Mouse (Mus musculus): Measurements from ENCODE around the gene Edil3. TPM values are rescaled to one million over a fixed set of nuclear protein-coding genes. Genes with fewer than 3 reads are reported as not detected.

Edil3 gene
- polyA plus RNA-seq, 1 experiment from 2014 or later, result 55.3 TPM

DNA sequence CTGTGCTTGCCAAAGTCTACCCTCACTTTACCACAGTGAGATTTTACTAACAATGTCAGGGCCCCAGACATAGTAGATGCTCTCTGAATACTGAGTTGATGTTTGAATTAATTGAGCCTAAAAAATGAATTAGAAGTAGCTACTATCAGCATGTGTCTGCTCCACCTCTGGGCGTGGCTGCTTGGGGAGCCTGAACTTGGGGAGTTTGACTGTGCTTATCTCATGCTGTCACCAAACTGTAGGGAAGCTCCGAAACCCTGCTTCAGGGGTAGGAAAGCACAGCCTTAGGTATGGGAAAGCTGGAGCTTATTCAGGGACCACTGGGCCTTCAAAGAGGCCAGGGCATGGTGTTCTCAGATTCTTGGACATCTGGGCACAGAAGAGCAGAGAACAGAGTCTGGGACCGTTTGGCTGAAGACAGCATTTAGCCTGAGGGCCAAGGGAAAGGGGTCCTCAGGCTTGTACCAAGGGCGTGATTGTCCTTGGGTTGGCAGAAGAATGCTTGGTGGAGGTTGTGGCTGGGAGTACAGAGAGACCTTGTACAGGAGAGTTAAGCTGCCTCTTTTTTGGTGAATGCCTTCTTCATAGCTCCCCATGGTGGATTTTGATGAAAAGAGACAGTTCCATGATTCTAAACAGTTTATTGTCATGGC, 432.8 kb downstream of the Edil3 start:
- Histone ChIP-seq H3K4me3 (ENCODE audit: low read depth, low read length) (no peak overlapping the region), H3K9me3 (replicated peaks; ENCODE audit: control insufficient read depth, low read length, poor library complexity, severe bottlenecking) (no peaks in the 10 kb centered on the region), H3K27me3 (ENCODE audit: control insufficient read depth, insufficient read depth, low read depth, low read length) (no peaks in the 10 kb centered on the region), H3K4me2 (ENCODE audit: low read length) (no peak overlapping the region), H3K27ac (ENCODE audit: low read length) (no peak overlapping the region), H3K36me3 (ENCODE audit: control insufficient read depth, insufficient read depth, low read length) (no peaks in the 10 kb centered on the region), H3K4me1 (ENCODE audit: control insufficient read depth, insufficient read depth, low read length) (no peaks in the 10 kb centered on the region), H3K9ac (ENCODE audit: low read depth, low read length) (no peak overlapping the region)
- ATAC-seq, result no peak
- WGBS, result 88% methylated on average over 4 of the region's 4 CpGs

DNA sequence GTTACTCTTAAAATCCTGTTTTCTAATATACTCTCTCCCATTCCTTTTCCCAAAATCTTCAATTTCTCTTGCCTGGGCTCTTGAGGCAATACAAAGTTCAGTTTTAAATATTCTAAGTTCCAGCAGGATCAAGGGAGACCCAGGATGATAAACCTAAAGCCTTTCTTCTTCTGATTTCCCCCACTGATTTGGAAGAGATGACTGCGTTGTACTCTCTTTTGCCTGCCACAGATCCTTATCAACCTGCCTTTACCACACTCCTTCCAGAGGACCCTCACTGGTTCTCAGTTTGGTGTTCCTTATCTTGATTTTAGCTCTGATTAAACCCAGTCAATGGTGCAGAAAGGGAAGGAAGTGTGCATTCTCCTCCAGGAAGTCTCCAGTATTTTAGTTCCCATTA, 435.6 kb downstream of the Edil3 start:
- Histone ChIP-seq H3K9me3 (replicated peaks; ENCODE audit: control insufficient read depth, low read length, poor library complexity, severe bottlenecking) (no peaks in the 10 kb centered on the region), H3K27ac (ENCODE audit: low read length) (no peak overlapping the region), H3K36me3 (ENCODE audit: control insufficient read depth, insufficient read depth, low read length) (no peaks in the 10 kb centered on the region), H3K4me3 (ENCODE audit: low read depth, low read length) (no peak overlapping the region), H3K27me3 (ENCODE audit: control insufficient read depth, insufficient read depth, low read depth, low read length) (no peaks in the 10 kb centered on the region), H3K4me2 (ENCODE audit: low read length) (no peak overlapping the region), H3K4me1 (ENCODE audit: control insufficient read depth, insufficient read depth, low read length) (no peaks in the 10 kb centered on the region), H3K9ac (ENCODE audit: low read depth, low read length) (no peak overlapping the region)
- 75% methylated on average over 1 of the region's 1 CpGs for WGBS
- ATAC-seq, result no peak

DNA sequence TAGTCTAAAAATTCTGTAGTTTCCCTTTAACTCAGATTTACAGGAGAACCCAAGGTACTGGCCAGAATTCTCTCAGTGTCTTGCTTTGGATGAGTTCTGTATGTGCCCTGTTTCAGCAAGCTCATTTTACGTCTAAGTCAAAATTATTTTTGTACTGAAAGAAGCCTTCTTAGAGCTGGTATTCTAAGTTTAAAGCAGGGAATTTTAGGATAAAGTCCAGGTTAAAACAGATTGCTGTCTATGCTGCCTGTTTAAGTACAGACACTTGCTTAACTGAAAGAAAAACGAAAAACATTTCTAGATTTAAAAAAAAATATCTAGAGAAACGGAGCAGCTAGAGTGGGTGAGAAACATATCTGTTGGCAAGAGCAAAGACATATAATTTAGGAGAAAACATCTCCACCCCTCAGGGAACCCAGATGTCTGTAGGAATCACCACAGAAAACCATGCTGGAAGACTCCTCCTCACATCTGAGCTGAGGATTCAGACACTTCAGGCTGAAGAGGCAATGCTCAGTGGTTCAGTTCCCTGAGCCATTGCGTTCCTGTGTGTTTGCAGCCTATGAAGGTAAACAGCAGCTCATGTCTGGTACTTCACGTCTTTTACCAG, 465.5 kb downstream of the Edil3 start:
- Histone ChIP-seq H3K9ac (ENCODE audit: low read depth, low read length) (no peak overlapping the region), H3K36me3 (ENCODE audit: control insufficient read depth, insufficient read depth, low read length) (no peaks in the 10 kb centered on the region), H3K9me3 (replicated peaks; ENCODE audit: control insufficient read depth, low read length, poor library complexity, severe bottlenecking) (no peaks in the 10 kb centered on the region), H3K4me2 (ENCODE audit: low read length) (no peak overlapping the region), H3K4me3 (ENCODE audit: low read depth, low read length) (no peak overlapping the region), H3K4me1 (ENCODE audit: control insufficient read depth, insufficient read depth, low read length) (no peaks in the 10 kb centered on the region), H3K27me3 (ENCODE audit: control insufficient read depth, insufficient read depth, low read depth, low read length) (no peaks in the 10 kb centered on the region), H3K27ac (ENCODE audit: low read length) (no peak overlapping the region)
- no peak for ATAC-seq
- 82% methylated on average over 5 of the region's 5 CpGs for WGBS

DNA sequence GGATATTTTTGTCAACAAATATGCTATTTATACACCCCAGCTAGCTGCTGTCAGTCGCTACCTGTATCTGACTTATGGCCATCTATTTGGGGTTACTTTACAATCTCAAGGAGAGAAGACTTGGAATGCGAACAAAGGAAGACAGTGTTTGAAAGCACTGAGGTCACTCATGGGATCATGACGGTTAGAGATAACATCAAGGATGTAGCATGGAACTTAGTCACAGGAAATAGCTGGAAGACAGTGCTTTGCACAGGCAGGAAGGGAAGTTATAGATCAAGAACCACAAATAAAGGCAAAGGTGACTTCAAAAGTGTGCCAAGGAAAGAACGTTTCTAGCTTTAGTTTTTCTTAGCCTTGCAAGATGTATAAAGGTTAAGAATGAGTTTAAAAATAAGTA, 466.9 kb downstream of the Edil3 start:
- WGBS, result 76% methylated on average over 4 of the region's 4 CpGs
- ATAC-seq, result no peak
- H3K9me3 ChIP-seq (replicated peaks; ENCODE audit: control insufficient read depth, low read length, poor library complexity, severe bottlenecking), result no peaks in the 10 kb centered on the region

DNA sequence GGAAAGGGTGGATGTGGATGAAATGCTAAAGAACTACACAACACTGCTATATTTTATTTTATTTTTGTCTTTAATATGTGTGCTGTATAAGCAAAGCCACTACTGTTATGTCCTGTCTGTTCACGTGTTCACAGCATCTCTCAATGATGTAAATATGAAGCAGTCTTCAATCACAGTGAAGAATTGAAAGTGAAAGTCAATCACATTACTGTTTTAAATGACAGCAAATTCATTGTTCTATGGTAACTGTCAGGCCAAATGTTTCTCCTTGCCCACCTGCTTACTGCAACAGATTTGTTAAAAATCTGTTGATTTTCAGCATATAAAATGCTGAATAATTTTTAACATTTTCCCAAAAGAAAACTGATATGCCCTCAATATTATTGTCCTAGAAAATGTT, 499.9 kb downstream of the Edil3 start:
- Histone ChIP-seq H3K27ac (ENCODE audit: low read length) (no peak overlapping the region), H3K9ac (ENCODE audit: low read depth, low read length) (no peak overlapping the region), H3K4me1 (ENCODE audit: control insufficient read depth, insufficient read depth, low read length) (no peaks in the 10 kb centered on the region), H3K36me3 (ENCODE audit: control insufficient read depth, insufficient read depth, low read length) (no peaks in the 10 kb centered on the region), H3K27me3 (ENCODE audit: control insufficient read depth, insufficient read depth, low read depth, low read length) (no peaks in the 10 kb centered on the region), H3K4me2 (ENCODE audit: low read length) (no peak overlapping the region), H3K9me3 (replicated peaks; ENCODE audit: control insufficient read depth, low read length, poor library complexity, severe bottlenecking) (no peaks in the 10 kb centered on the region), H3K4me3 (ENCODE audit: low read depth, low read length) (no peak overlapping the region)
- WGBS, result 86% methylated on average over 1 of the region's 1 CpGs
- ATAC-seq, result no peak

More for the DNA sequence above, 466.9 kb downstream of the Edil3 start:
- Histone ChIP-seq H3K27ac (ENCODE audit: low read length) (no peak overlapping the region), H3K4me3 (ENCODE audit: low read depth, low read length) (no peak overlapping the region), H3K4me1 (ENCODE audit: control insufficient read depth, insufficient read depth, low read length) (no peaks in the 10 kb centered on the region), H3K9ac (ENCODE audit: low read depth, low read length) (no peak overlapping the region), H3K27me3 (ENCODE audit: control insufficient read depth, insufficient read depth, low read depth, low read length) (no peaks in the 10 kb centered on the region), H3K4me2 (ENCODE audit: low read length) (no peak overlapping the region), H3K36me3 (ENCODE audit: control insufficient read depth, insufficient read depth, low read length) (no peaks in the 10 kb centered on the region)

DNA sequence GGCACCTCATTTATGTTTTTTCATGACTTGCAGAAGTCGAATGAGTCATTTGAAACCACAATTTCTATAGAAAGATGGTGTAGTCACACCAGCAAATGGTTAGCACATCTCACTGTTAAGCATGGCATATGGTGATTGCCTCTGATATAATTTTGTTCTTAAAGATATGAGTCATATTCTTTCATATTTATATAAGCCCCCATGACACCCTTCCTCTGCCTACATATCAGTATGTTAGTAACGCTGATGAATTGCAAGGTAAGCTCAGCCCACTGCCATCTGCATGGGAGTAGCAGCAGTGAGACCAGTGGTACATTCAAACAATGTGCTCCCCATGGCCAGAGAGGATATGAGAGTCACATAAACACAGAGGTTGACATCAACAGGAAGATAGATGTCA, 503.0 kb downstream of the Edil3 start:
- no peaks in the 10 kb centered on the region for H3K4me1 ChIP-seq (ENCODE audit: control insufficient read depth, insufficient read depth, low read length)
- H3K4me2 ChIP-seq (ENCODE audit: low read length), result no peak overlapping the region
- no peak for ATAC-seq
- H3K27me3 ChIP-seq (ENCODE audit: control insufficient read depth, insufficient read depth, low read depth, low read length), result no peaks in the 10 kb centered on the region
- WGBS, result 95% methylated on average over 2 of the region's 2 CpGs
- H3K27ac ChIP-seq (ENCODE audit: low read length), result no peak overlapping the region
- H3K9me3 ChIP-seq (replicated peaks; ENCODE audit: control insufficient read depth, low read length, poor library complexity, severe bottlenecking), result no peaks in the 10 kb centered on the region
- no peak overlapping the region for H3K9ac ChIP-seq (ENCODE audit: low read depth, low read length)
- no peak overlapping the region for H3K4me3 ChIP-seq (ENCODE audit: low read depth, low read length)
- no peaks in the 10 kb centered on the region for H3K36me3 ChIP-seq (ENCODE audit: control insufficient read depth, insufficient read depth, low read length)

DNA sequence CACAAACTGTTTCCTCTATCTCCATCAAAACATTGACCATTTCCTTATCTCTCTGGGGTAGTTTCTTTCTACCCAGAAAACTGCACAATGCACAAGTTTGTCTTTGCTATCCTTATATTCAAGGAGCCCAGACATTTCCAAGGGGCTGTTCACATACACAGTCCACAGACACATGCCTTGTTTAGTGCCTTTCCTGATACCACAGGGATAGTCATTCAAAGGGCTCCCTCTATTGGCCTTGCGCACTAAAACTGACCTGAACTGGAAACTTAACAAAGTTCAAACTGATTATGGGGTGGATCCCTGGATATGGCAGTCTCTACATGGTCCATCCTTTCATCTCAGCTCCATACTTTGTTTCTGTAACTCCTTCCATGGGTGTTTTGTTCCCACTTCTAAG, 513.2 kb downstream of the Edil3 start:
- no peak overlapping the region for H3K4me2 ChIP-seq (ENCODE audit: low read length)
- ATAC-seq, result no peak

DNA sequence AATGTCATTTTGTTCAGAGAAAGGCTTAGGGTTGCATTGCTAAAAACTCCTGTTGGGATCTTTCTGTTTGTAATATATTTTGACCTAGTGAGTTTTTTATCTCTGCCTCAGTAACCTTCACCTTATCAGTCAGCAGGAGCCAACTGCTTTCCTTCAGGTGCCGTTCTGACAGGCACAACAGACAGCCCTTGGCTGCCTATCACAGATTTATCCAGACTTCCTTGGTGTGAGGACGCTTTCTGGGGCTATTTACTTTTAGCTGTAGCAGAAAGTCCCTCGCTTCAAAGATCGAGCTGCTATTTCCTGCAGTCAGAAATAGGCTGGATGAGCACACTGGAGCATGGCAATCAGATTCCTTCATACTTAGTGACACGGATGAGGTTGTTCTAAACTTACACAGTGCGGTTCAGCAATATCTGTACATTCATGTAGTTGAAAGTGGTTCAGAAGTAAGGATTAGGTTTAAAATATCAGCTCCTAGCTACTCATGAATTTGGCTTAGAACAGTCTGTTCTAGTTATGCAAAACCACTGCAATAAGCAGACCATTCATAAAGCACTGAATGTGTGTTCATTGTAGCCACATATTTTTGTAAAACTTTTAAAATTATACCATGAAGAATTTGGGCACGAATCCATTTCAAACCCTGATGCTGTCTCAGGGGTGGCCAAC, 514.8 kb downstream of the Edil3 start:
- Histone ChIP-seq H3K4me3 (ENCODE audit: low read depth, low read length) (no peak overlapping the region), H3K27me3 (ENCODE audit: control insufficient read depth, insufficient read depth, low read depth, low read length) (no peaks in the 10 kb centered on the region), H3K27ac (ENCODE audit: low read length) (no peak overlapping the region), H3K4me1 (ENCODE audit: control insufficient read depth, insufficient read depth, low read length) (no peaks in the 10 kb centered on the region), H3K9ac (ENCODE audit: low read depth, low read length) (no peak overlapping the region), H3K36me3 (ENCODE audit: control insufficient read depth, insufficient read depth, low read length) (no peaks in the 10 kb centered on the region), H3K4me2 (ENCODE audit: low read length) (no peak overlapping the region), H3K9me3 (replicated peaks; ENCODE audit: control insufficient read depth, low read length, poor library complexity, severe bottlenecking) (no peaks in the 10 kb centered on the region)
- 62% methylated on average over 7 of the region's 7 CpGs for WGBS
- peak; percentile 62; the same call in 1 of the 2 replicates for ATAC-seq

More for the DNA sequence above, 513.2 kb downstream of the Edil3 start:
- H3K4me1 ChIP-seq (ENCODE audit: control insufficient read depth, insufficient read depth, low read length), result no peaks in the 10 kb centered on the region
- no peak overlapping the region for H3K9ac ChIP-seq (ENCODE audit: low read depth, low read length)
- WGBS, result 58% methylated on average over 1 of the region's 1 CpGs
- H3K4me3 ChIP-seq (ENCODE audit: low read depth, low read length), result no peak overlapping the region
- no peaks in the 10 kb centered on the region for H3K27me3 ChIP-seq (ENCODE audit: control insufficient read depth, insufficient read depth, low read depth, low read length)
- H3K9me3 ChIP-seq (replicated peaks; ENCODE audit: control insufficient read depth, low read length, poor library complexity, severe bottlenecking), result no peaks in the 10 kb centered on the region
- no peaks in the 10 kb centered on the region for H3K36me3 ChIP-seq (ENCODE audit: control insufficient read depth, insufficient read depth, low read length)
- H3K27ac ChIP-seq (ENCODE audit: low read length), result no peak overlapping the region

DNA sequence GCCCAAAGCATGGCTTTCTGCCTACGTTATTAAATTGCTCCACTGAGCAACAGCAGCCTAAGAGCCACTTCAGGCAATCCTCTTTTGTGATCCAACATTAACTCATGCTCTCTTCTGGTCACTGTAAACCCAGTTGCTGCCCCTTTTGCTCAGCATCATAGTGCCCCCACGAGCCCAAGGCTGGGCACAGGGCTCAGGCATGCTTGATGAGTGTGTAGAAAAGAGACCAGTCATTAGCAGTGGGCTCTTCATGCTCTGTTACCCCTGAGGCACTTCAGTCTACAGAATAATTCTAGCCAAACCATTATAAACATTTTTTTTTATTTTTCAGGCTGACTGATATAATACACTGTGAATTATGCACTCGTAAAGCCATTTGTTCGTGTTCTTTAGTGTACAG, 517.8 kb downstream of the Edil3 start:
- ATAC-seq, result peak; percentile 70
- H3K4me1 ChIP-seq (ENCODE audit: control insufficient read depth, insufficient read depth, low read length), result no peaks in the 10 kb centered on the region
- H3K4me3 ChIP-seq (ENCODE audit: low read depth, low read length), result no peak overlapping the region
- no peaks in the 10 kb centered on the region for H3K27me3 ChIP-seq (ENCODE audit: control insufficient read depth, insufficient read depth, low read depth, low read length)
- no peaks in the 10 kb centered on the region for H3K36me3 ChIP-seq (ENCODE audit: control insufficient read depth, insufficient read depth, low read length)
- no peak overlapping the region for H3K4me2 ChIP-seq (ENCODE audit: low read length)
- H3K27ac ChIP-seq (ENCODE audit: low read length), result no peak overlapping the region
- 47% methylated on average over 4 of the region's 4 CpGs for WGBS
- H3K9ac ChIP-seq (ENCODE audit: low read depth, low read length), result no peak overlapping the region
- H3K9me3 ChIP-seq (replicated peaks; ENCODE audit: control insufficient read depth, low read length, poor library complexity, severe bottlenecking), result no peaks in the 10 kb centered on the region

Measured in midbrain, embryonic 16.5 days (tissue).